Mouse (Mus musculus): ENCODE results near the gene Slc7a11.

Gene Slc7a11

DNA sequence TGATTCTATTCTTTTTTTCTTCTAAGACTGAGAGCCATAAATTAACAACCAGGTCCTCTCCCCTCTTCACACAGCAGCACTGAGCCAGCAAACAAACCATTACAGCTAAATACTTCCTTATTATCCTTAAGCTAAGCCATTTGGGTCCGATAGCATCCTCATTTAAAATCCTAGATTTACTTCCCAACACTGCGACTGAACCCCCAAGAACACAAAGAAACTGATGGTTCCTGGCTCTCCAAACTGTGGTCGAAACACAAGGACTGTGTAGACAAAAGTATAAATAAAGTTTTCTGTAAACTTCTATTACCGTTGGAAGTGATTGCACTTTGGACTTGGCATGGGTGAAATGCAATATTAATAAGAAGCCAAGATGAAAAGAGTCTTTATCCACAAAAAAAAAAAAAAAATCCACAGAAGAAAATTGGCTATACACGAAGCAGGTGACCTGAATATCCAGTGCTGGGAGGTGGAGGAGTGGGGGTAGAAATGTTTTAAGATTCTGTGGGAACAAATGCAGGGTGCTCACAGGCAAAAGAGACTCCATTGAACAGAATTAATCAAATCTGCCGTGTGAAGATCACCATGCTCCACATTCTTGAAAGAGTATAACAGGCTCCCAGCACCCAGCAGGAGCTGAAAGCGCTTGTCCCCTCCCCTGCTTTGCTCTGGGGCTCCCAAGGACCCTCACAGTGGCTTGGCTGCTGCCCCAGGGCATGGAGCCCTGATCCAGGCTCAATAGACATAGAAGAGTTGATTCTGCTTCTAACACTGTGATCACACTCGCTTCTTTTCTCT lies 21.7 kb downstream of the Slc7a11 start:
- in situ Hi-C loops (cut with MboI; ENCODE audit: low pct_unique_long_range_greater_than_20kb in 1 of 2, low sequenced_read_pairs in 2 of 2, unreplicated experiment in 1 of 2): no loop called here

DNA sequence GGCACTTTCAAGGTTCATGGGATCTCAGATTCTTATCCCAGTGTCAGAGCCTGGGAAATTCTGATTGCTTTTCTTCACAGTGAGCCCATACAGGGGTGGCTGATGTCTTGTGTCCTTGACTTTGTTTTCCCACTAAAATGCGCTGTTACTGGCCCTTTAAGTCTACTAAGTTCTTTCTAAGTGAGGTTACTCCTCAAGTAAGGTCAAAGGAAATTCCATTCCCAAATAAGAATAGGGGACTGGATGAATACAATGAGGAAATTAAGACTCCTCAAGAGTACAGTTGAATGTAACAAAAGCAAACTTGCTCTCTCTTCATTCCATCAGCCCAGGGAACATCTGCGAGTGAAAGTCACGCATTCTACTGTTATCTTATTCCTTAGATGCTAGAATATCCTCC lies 24.3 kb downstream of the Slc7a11 start:
- in situ Hi-C loops (cut with MboI; ENCODE audit: low pct_unique_long_range_greater_than_20kb in 1 of 2, low sequenced_read_pairs in 2 of 2, unreplicated experiment in 1 of 2): no loop called here

DNA sequence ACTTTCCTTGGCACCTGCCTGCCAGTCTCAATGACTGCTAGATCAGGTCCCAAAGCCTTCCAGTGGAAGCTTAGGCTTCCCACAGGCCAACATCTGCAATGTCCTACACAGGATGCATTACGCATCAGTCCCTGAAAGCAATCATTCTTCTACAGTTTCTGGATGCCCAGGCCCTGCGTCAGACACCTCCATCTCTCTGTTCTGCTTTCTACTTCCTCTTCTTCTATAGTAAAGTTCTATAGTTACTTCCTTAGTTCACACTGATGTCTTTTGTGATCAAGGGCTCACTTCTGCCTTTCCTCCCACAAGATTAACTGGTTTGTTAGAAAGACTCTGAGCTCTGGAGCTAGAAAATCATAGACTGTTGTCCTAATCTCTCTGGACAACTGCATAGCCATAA lies 36.6 kb downstream of the Slc7a11 start:
- in situ Hi-C loops (cut with MboI; ENCODE audit: low pct_unique_long_range_greater_than_20kb in 1 of 2, low sequenced_read_pairs in 2 of 2, unreplicated experiment in 1 of 2): no loop called here

DNA sequence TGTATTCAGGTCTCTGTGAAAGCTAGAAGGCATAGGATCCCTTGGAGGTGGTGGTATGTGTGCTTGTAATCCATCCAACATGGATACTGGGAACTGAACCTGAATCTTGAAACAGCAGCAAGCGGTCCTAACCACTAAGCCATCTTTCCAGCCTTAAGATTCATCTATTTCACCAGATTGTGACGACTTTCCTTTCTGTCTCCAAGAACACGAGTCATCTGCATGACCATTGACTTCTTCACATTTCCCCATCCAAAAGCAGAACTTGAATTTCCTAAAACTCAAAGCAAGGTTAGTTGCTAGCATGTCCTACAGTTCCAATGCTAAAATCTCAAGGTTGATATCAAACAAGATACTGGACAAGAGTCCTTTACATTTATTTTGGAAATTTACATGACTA lies 37.5 kb downstream of the Slc7a11 start:
- in situ Hi-C loops (cut with MboI; ENCODE audit: low pct_unique_long_range_greater_than_20kb in 1 of 2, low sequenced_read_pairs in 2 of 2, unreplicated experiment in 1 of 2): no loop called here

DNA sequence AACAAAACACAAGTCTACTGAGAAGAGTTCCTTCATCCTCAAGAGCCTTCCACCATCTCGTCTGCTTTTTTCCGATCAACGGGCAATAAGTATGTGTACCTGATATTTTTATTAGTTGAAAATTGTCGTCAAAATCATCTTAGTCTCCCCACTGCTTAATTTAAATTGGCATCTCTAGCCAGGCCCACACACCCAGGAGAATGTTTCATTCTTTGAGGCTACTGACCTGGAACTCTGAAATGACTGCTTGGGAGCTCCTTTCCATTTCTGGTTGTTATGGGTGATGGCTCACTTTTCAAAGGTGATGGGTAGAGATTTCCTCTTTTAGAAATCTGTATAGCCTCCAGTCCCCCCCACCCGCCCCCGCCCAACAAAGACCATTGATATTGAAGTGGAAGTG lies 54.6 kb downstream of the Slc7a11 start:
- in situ Hi-C loops (cut with MboI; ENCODE audit: low pct_unique_long_range_greater_than_20kb in 1 of 2, low sequenced_read_pairs in 2 of 2, unreplicated experiment in 1 of 2): no loop called here

DNA sequence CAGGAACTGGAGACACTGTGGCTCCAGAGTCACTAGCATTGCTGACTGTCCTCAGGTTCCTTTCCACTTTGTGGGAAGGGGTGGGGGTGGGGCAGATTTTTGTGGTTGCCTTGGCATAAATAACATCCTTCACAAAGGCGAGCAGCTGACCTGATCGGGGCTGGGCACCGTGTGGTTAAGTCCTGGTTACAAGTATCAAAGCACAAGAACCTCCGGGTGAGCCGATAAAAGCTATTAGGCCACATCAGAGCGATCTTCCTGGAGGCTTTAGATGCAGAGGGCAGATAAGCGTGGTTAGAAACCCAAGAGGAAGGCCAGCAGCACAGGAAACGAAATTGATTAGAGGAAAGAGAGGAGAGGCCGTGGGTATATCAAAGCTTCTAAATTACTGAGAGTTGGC lies 55.1 kb downstream of the Slc7a11 start:
- in situ Hi-C loops (cut with MboI; ENCODE audit: low pct_unique_long_range_greater_than_20kb in 1 of 2, low sequenced_read_pairs in 2 of 2, unreplicated experiment in 1 of 2): no loop called here

DNA sequence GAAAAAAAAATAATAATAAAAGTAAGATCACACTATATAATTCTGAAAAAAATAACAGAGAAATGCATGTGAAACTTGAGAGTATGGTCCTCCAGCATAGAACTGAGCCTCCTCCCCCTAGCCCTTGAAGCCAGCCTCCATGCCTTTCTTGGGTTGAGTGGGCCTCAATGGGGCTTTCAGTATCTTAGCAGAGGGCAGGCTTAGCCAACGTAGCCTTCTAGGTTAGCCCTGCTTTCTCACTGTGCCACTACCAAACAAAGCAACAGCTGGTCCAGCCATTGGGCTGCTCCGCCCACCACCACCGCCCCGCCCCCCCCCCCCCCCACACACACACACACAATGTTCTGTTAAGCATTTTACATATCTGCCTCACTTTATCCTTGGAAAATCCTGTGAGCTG lies 56.1 kb downstream of the Slc7a11 start:
- in situ Hi-C loops (cut with MboI; ENCODE audit: low pct_unique_long_range_greater_than_20kb in 1 of 2, low sequenced_read_pairs in 2 of 2, unreplicated experiment in 1 of 2): no loop called here

DNA sequence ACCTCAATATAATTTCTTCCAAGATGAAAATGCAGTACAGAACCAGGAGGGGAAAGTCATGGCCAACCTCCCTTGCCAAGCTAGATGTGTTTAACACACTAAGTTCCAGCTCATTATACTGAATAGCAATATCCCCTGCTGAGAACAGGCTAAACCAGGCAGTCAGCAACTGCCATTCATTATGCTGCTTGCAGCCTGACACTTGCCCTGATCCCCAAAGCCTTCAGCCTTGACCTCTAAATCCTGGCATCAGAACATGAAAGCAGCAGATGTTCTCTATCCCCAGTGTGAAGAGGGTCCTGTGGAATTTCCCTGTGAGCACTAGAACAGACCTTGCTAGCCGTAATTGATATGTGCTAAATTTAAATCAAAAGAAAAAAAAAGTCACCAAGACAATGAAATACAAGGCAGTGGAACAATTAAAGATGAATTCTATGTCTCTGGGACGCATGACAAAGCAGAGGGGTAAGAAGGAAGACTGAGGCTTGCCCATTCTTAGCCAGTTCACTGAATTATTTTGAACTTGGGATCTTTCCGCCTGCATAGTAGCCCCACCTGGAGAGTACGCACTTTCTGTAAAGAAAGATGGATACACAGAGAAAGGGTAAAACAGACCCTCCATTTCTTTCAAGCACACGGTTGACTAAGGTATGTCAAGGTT lies 56.7 kb downstream of the Slc7a11 start:
- in situ Hi-C loops (cut with MboI; ENCODE audit: low pct_unique_long_range_greater_than_20kb in 1 of 2, low sequenced_read_pairs in 2 of 2, unreplicated experiment in 1 of 2): no loop called here

DNA sequence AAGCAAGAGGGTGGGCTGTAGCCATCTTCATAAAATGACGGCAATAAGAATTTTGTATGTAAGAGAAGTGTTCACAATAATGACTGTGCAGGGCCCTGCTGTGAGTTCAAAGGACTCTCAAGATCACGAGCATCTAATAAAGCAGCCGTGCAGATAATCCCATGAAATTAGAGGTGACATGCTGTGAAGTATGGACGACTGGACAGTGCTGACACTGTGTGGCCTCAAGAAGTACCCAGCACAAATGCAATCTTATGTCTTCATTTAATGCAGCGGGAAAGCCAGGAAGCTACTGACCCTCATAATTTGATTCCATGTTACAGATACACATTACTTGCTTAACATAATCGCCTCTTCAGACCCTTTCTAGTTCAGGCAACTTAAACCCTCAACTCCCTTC lies 57.3 kb downstream of the Slc7a11 start:
- in situ Hi-C loops (cut with MboI; ENCODE audit: low pct_unique_long_range_greater_than_20kb in 1 of 2, low sequenced_read_pairs in 2 of 2, unreplicated experiment in 1 of 2): no loop called here

DNA sequence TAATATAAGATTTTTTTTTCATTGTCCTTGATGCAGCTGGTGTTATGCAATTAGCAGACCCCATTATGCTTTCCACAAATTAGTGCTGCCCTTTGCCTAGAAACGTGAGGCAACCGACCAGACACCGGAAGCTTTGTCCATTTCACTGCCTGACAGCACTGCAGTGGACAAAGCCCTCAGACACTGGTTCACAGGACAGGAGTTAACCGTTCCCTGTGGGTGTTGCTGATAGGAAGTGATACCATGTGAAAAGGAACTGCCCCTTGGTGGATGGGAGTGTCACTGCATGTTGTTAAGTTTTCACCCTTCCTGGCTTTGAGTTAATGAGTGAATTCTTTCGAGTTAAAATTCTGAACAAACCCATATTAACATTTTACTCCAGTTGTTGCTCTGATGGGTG lies 60.7 kb downstream of the Slc7a11 start:
- in situ Hi-C loops (cut with MboI; ENCODE audit: low pct_unique_long_range_greater_than_20kb in 1 of 2, low sequenced_read_pairs in 2 of 2, unreplicated experiment in 1 of 2): no loop called here

DNA sequence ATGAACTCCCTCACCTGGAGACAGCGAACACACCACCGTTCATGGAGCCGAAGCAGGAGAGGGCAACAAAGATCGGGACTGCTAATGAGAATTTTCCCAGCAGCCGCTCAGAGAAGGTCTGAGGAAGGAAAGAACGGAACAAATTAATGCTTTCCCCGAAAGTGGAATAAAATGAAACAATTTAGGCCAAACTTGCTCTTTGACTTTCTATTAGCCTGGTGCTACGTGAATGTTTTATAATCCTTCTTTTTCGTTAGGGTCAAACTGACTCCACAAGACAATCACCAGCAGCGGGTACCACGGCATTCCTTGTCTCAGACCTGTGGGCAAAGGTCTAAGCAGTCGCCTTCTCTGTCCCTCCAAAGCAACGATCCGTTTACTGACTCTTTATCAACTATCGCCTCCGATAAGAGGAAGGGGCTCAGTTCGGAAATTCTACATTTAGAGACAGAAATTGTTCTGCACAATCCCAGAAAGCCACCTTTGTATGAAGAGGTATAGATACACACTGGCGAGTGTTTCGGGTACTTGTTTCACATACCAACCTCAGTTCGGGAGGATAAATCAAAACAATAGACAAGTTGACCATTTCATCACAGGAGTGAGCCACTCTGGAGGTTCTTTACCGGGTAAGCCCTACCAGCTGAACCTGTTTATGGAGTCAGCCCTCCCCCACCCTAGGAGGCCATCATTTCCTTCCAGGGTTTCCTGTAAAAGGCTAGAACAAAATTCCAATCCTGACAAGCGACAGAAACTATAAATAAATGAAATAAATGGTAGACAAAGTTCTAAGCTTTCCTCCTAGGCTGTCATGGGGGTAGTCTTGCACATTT lies 61.3 kb downstream of the Slc7a11 start:
- in situ Hi-C loops (cut with MboI; ENCODE audit: low pct_unique_long_range_greater_than_20kb in 1 of 2, low sequenced_read_pairs in 2 of 2, unreplicated experiment in 1 of 2): no loop called here

DNA sequence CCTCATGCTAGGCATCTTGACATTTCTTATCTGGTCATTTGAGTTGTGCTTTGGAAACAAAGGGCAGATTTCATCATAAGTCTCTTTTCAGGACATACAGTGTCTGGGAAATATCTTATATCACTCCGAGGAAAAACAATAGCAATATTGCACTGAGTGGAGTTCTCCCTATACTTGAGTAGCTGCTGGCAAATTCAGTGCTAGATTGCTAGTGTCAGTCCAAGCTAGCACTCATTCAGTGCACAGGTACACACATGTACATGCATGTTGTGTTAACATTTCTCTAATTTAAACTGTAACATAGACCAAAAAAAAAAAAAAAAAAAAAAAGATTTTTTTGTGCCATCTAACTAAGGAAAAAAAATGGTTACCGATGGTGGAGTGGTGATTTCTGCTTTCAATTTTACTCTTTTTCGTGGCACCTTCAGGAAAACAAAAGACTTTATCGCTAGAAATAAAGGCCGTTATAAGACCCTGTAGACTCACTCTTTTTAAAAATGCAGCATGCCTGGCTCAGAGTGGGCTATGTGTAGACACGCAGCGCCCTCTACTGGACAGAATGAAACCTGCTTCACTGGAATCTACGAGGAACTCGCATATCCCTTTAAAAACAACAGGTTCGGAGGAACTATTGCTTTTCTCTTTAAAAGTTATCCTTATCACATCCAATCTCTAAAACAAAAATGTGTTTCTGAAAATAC lies 62.1 kb downstream of the Slc7a11 start:
- in situ Hi-C loops (cut with MboI; ENCODE audit: low pct_unique_long_range_greater_than_20kb in 1 of 2, low sequenced_read_pairs in 2 of 2, unreplicated experiment in 1 of 2): no loop called here

DNA sequence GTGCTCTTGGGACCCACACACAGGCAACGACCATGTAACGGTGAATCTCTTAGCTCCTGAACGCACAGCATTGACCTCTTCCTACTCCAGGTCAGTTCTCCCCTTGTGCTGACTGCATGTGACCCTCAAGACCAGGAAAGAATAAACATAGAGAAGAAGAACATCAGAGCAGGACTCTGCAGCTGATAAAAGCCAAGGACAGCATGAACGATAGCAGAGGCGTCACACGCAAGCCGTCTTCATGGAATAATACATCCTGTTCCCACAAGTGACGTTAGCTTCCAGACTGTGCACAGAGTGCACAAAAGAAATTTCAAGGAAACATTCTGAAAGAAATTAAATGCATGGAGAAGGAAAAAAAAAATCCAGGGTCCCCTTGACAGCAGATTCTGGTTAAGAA lies 63.5 kb downstream of the Slc7a11 start:
- in situ Hi-C loops (cut with MboI; ENCODE audit: low pct_unique_long_range_greater_than_20kb in 1 of 2, low sequenced_read_pairs in 2 of 2, unreplicated experiment in 1 of 2): no loop called here

DNA sequence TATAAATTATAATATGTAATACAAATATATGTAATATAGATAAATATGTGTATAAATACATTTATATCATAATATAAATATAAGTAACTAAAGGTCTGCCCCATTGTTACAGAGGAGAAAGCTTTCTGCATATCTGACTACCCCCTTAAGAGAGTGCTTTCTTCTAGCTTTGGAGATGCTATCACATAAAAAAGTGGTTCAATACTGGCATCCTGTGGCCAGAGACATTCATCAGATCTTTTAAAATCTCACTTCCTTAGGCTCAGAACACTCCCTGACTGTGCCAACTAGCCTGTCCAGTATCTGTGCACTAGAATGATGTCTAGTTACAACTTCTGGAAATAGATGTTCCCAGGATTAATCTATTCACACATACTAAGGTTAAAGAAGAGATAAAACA lies 67.9 kb downstream of the Slc7a11 start:
- in situ Hi-C loops (cut with MboI; ENCODE audit: low pct_unique_long_range_greater_than_20kb in 1 of 2, low sequenced_read_pairs in 2 of 2, unreplicated experiment in 1 of 2): no loop called here

DNA sequence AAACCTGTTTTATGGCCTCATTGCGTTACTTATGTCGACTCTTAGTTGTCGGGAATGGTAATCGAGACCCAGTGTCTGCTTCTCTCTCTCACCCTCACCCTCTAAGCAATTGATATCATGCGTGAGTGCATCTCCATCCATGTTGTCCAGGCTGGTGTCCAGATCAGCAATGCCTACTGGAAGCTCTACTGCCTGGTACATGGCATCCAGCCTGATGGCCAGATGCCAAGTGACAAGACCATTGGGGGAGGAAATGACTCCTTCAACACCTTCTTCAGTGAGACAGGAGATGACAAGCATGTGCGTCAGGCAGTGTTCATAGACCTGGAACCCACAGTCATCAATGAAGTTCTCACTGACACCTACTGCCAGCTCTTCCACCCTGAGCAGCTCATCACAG lies 73.6 kb downstream of the Slc7a11 start:
- in situ Hi-C loops (cut with MboI; ENCODE audit: low pct_unique_long_range_greater_than_20kb in 1 of 2, low sequenced_read_pairs in 2 of 2, unreplicated experiment in 1 of 2): no loop called here

DNA sequence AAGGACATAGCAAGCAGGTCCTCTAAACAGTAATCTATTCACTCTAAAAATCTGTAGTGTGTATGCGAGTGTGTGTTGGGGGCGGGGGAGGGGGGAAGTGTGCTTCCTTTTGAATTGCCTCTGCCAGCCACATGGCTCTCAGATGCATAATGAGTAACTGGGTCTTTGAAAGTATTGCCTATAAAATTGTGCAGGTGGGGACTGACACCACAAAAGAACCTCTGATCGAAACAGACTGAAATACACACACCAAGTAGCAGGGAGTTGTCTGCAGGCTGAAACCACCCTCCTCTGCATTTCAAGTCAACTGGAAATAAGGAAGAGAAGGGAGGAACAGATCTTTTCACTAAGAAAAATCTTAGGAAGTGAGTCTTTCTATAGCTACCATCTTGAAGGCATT lies 76.2 kb downstream of the Slc7a11 start:
- in situ Hi-C loops (cut with MboI; ENCODE audit: low pct_unique_long_range_greater_than_20kb in 1 of 2, low sequenced_read_pairs in 2 of 2, unreplicated experiment in 1 of 2): no loop called here

DNA sequence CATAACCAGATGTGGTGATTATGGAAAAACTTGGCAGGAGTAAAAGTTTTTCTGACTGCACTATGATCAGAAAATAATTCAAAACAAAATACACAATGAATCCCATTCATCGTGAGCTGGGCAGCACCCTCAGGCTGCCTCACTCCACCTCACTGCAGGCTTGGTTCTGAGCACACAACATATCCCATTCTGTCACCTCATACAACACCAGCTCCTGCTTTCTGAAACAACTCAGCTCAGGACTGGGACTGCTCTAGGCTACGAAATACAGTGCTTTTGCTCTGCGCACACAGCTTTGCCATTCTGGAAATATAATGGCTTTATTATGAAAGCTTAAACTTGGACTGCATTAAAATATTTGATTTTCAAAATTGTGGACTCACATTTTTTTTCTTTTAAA lies 79.8 kb downstream of the Slc7a11 start:
- in situ Hi-C loops (cut with MboI; ENCODE audit: low pct_unique_long_range_greater_than_20kb in 1 of 2, low sequenced_read_pairs in 2 of 2, unreplicated experiment in 1 of 2): no loop called here

DNA sequence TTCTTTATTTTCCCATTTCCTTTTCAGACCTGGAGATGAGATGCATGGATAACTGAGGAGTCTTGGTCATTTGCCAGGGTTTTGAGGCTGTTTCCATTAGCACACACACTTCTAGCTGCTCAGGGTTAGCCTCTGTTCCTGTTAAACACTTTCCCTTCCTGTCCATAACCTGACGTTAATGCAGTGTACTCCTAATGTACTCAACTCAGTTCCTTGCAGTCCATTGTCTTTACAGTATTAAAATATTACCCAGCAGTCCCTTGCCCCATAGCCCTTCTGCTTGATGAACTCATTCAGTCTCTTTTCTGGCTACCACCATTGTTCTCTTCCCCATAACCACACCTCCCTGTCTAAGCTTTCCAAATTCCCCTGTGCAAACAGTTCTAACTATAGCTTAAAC lies 96.3 kb downstream of the Slc7a11 start:
- in situ Hi-C loops (cut with MboI; ENCODE audit: low pct_unique_long_range_greater_than_20kb in 1 of 2, low sequenced_read_pairs in 2 of 2, unreplicated experiment in 1 of 2): no loop called here

DNA sequence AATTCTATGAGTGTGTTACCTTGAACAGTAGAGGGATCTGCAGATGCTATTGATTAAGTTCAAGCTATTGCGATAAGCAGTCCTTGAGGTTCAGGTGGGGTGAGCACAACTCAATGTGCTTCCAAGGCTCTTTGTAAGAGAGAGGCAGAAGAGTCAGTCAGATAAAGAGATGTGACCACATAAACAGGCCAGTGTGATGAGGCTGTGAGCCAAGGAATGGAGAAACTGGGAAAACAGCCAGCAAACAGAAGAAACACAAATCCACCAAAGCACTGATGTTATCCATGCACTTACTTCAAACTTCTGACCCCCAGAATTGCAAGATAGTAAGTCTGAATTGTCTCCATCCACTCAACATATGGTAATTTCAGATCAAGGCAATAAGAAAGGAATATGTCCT lies 99.0 kb downstream of the Slc7a11 start:
- in situ Hi-C loops (cut with MboI; ENCODE audit: low pct_unique_long_range_greater_than_20kb in 1 of 2, low sequenced_read_pairs in 2 of 2, unreplicated experiment in 1 of 2): no loop called here

All from mouse embryonic stem cell (cell line).